Mouse (Mus musculus) stomach, postnatal 0 days (tissue): Measurements from ENCODE around the gene Acadvl. TPM values are rescaled to one million over a fixed set of nuclear protein-coding genes. Genes with fewer than 3 reads are reported as not detected.
A peak's percentile ranks its signal among the peaks of the same experiment; 100 is the strongest.

Experiments used
- ATAC-seq: fragments of 200-750 bp; cut with Nextera tagmentation; 2 replicates; pipeline ENCODE4 v1.8.0; 2017; ENCODE audit not compliant: low FRiP score, low TSS enrichment
- DNase-seq: peaks from one replicate; pipeline ENCODE4 v3.0.0-alpha.2; 2016; ENCODE audit warnings: low spot score
- H3K27ac ChIP-seq: fragments of 300-500 bp; sonication (generic); replicated peaks from 2 replicates; pipeline ENCODE4 v1.5.1; 2014; ENCODE audit warnings: mild to moderate bottlenecking, control low read depth
- H3K27me3 ChIP-seq: fragments of 300-500 bp; sonication (generic); 2 replicates; pipeline ENCODE4 v1.6.1; 2014; ENCODE audit warnings: low read length; ENCODE audit not compliant: control insufficient read depth, insufficient read depth
- H3K36me3 ChIP-seq: fragments of 300-500 bp; sonication (generic); 2 replicates; pipeline ENCODE4 v1.6.1; 2014; ENCODE audit warnings: low read length, mixed read lengths; ENCODE audit not compliant: control insufficient read depth, insufficient read depth
- H3K4me1 ChIP-seq: fragments of 300-500 bp; sonication (generic); replicated peaks from 2 replicates; pipeline ENCODE4 v1.6.1; 2014; ENCODE audit warnings: antibody characterized with exemption; ENCODE audit not compliant: control insufficient read depth, insufficient read depth
- H3K4me2 ChIP-seq: fragments of 300-500 bp; sonication (generic); replicated peaks from 2 replicates; pipeline ENCODE4 v1.6.1; 2014; ENCODE audit warnings: low read depth, mild to moderate bottlenecking, control low read depth, moderate library complexity
- H3K4me3 ChIP-seq: fragments of 300-500 bp; sonication (generic); 2 replicates; pipeline ENCODE4 v1.5.1; 2014; ENCODE audit warnings: low read depth, low read length, control low read depth
- H3K9ac ChIP-seq: fragments of 300-500 bp; sonication (generic); 2 replicates; pipeline ENCODE4 v1.6.1; 2014; ENCODE audit warnings: mild to moderate bottlenecking, low read length, control low read depth, mixed read lengths
- H3K9me3 ChIP-seq: fragments of 300-500 bp; sonication (generic); 2 replicates; pipeline ENCODE4 v1.6.1; 2016; ENCODE audit warnings: low read length; ENCODE audit not compliant: control insufficient read depth
- CTCF ChIP-seq: IDR thresholded peaks from 2 replicates; pipeline ENCODE4 v1.5.1; 2016; ENCODE audit warnings: antibody characterized with exemption, low read depth, mild to moderate bottlenecking, moderate library complexity
- EP300 ChIP-seq: optimal IDR thresholded peaks from 2 replicates; pipeline ENCODE3; 2016; ENCODE audit warnings: antibody characterized with exemption
- WGBS: fragments of 180-500 bp; shearing (Covaris S2); extraction: QIAGEN DNeasy Blood & Tissue Kit; methylation state at CpG from one replicate; pipeline ENCODE4 v1.1.7; 2014; 5-methylcytosine and 5-hydroxymethylcytosine counted together
- polyA plus RNA-seq: library from polyadenylated mRNA; unstranded; fragments of >200 nt; fragmentation: Nextera tagmentation; extraction: Ambion mirVana; gene quantifications from 2 replicates; pipeline ENCODE4 v1.2.1, GENCODE M21; 2015

Gene Acadvl
- polyA plus RNA-seq, 1 experiment from 2014 or later = 143 TPM

GRCm38 (mm10) chr11:70023481-70024150, 8.4 kb upstream of the Acadvl start:
- no peak overlapping the region; the same call in 1 of the 2 replicates for H3K9ac ChIP-seq
- peak overlapping the region; percentile 47 for H3K4me2 ChIP-seq
- WGBS = 6% methylated on average over 24 of the region's 29 CpGs
- TF ChIP-seq CTCF (no peak), EP300 (no peak)
- H3K4me1 ChIP-seq = 0 out of 2 replicates have a peak, but pooled peaks cover 4% of the 10 kb centered on the region
- DNase-seq (no peak), ATAC-seq (no peak)
- H3K27me3 ChIP-seq = no peaks in the 10 kb centered on the region
- no peaks in the 10 kb centered on the region for H3K36me3 ChIP-seq
- H3K27ac ChIP-seq = no peak overlapping the region; the same call in 1 of the 2 replicates
- H3K9me3 ChIP-seq = no peaks in the 10 kb centered on the region
- peak overlapping the region; percentile 28 for H3K4me3 ChIP-seq

- no peaks in the 10 kb centered on the region for H3K9me3 ChIP-seq
- no peak for TF ChIP-seq EP300
- TF ChIP-seq CTCF = peak; percentile 25; the same call in 1 of the 2 replicates
- H3K4me2 ChIP-seq = peak overlapping the region; percentile 65
- H3K27ac ChIP-seq = peak overlapping the region; percentile 5; the same call in 1 of the 2 replicates
- H3K27me3 ChIP-seq = no peaks in the 10 kb centered on the region
- H3K36me3 ChIP-seq = no peaks in the 10 kb centered on the region
- H3K4me3 ChIP-seq = peak overlapping the region; percentile 49
- DNase-seq = peak; percentile 99
- 2% methylated on average over 39 of the region's 40 CpGs for WGBS
- peak; percentile 84 for ATAC-seq
- 0 out of 2 replicates have a peak, but pooled peaks cover 6% of the 10 kb centered on the region for H3K4me1 ChIP-seq
- 0 out of 2 replicates have a peak overlapping the region, but pooled peaks have one; percentile 5 for H3K9ac ChIP-seq
Measured at GRCm38 (mm10) chr11:70021264-70022132, 6.3 kb upstream of the Acadvl start.

GRCm38 (mm10) chr11:70020731-70021263, 5.6 kb upstream of the Acadvl start:
- 0% methylated on average over 8 of the region's 8 CpGs for WGBS
- Histone ChIP-seq H3K9ac (peak overlapping the region; percentile 5; the same call in 1 of the 2 replicates), H3K27me3 (no peaks in the 10 kb centered on the region), H3K36me3 (no peaks in the 10 kb centered on the region), H3K4me1 (0 out of 2 replicates have a peak, but pooled peaks cover 4% of the 10 kb centered on the region), H3K27ac (peak overlapping the region; percentile 5; the same call in 1 of the 2 replicates), H3K4me2 (peak overlapping the region; percentile 65), H3K4me3 (peak overlapping the region; percentile 49), H3K9me3 (no peaks in the 10 kb centered on the region)
- peak; percentile 71 for DNase-seq
- TF ChIP-seq CTCF (peak; percentile 76), EP300 (no peak)
- peak; percentile 89 for ATAC-seq

GRCm38 (mm10) chr11:70020022-70020631, 4.9 kb upstream of the Acadvl start:
- Histone ChIP-seq H3K4me1 (0 out of 2 replicates have a peak, but pooled peaks cover 4% of the 10 kb centered on the region), H3K9me3 (no peaks in the 10 kb centered on the region), H3K9ac (0 out of 2 replicates have a peak overlapping the region, but pooled peaks have one; percentile 27), H3K27me3 (no peaks in the 10 kb centered on the region), H3K36me3 (no peaks in the 10 kb centered on the region), H3K4me3 (no peak overlapping the region), H3K4me2 (peak overlapping the region; percentile 86; the same call in 1 of the 2 replicates), H3K27ac (peak overlapping the region; percentile 35; the same call in 1 of the 2 replicates)
- no peak for ATAC-seq
- DNase-seq = no peak
- WGBS = 14% methylated on average over 8 of the region's 8 CpGs
- TF ChIP-seq CTCF (no peak), EP300 (no peak)

- no peak overlapping the region; the same call in 1 of the 2 replicates for H3K4me3 ChIP-seq
- no peaks in the 10 kb centered on the region for H3K36me3 ChIP-seq
- H3K9ac ChIP-seq = no peak overlapping the region
- TF ChIP-seq EP300 (no peak), CTCF (no peak)
- no peaks in the 10 kb centered on the region for H3K9me3 ChIP-seq
- H3K4me1 ChIP-seq = peaks cover 5% of the 10 kb centered on the region; the same call in 1 of the 2 replicates
- 7% methylated on average over 1 of the region's 2 CpGs for WGBS
- ATAC-seq (no peak), DNase-seq (no peak)
- H3K4me2 ChIP-seq = peak overlapping the region; percentile 86
- no peaks in the 10 kb centered on the region for H3K27me3 ChIP-seq
- H3K27ac ChIP-seq = 0 out of 2 replicates have a peak overlapping the region, but pooled peaks have one; percentile 35
Measured at GRCm38 (mm10) chr11:70019495-70020021, 4.3 kb upstream of the Acadvl start.
